Mouse (Mus musculus) myocyte (in vitro differentiated cells): ENCODE results near the gene Rheb. TPM values are rescaled to one million over a fixed set of nuclear protein-coding genes. Genes with fewer than 3 reads are reported as not detected.
"Not testable (repeated sequence)": the region's sequence is repeated elsewhere in the genome, so short reads cannot be mapped to it uniquely, and the experiment has no call there.

Experiments
- H3K27me3 ChIP-seq: one replicate; pipeline ENCODE4 v1.6.1; 2011; ENCODE audit not compliant: control insufficient read depth, insufficient read depth, insufficient read length
- H3K36me3 ChIP-seq: one replicate; pipeline ENCODE4 v1.6.1; 2011; ENCODE audit not compliant: control insufficient read depth, insufficient read depth
- H3K4me2 ChIP-seq: one replicate; pipeline ENCODE4 v1.6.1; 2011; ENCODE audit warnings: low read depth, control low read depth
- H3K4me3 ChIP-seq: one replicate; pipeline ENCODE4 v1.5.1; 2011; ENCODE audit warnings: mild to moderate bottlenecking, control low read depth, moderate library complexity
- H3K79me2 ChIP-seq: one replicate; pipeline ENCODE4 v1.6.1; 2011; ENCODE audit not compliant: control insufficient read depth, insufficient read depth
- H3ac ChIP-seq: one replicate; pipeline ENCODE4 v1.6.1; 2011; ENCODE audit not compliant: control insufficient read depth, insufficient read length
- CEBPB ChIP-seq: IDR thresholded peaks from 2 replicates; pipeline ENCODE4 v1.6.1; 2011; ENCODE audit warnings: mild to moderate bottlenecking, moderate library complexity; ENCODE audit not compliant: poor library complexity, insufficient read depth, severe bottlenecking
- E2F4 ChIP-seq: IDR thresholded peaks from one replicate; pipeline ENCODE4 v1.6.1; 2011; ENCODE audit warnings: mild to moderate bottlenecking, control low read depth, moderate library complexity; ENCODE audit not compliant: insufficient read depth
- MAX ChIP-seq: IDR thresholded peaks from one replicate; pipeline ENCODE4 v1.6.1; 2011; ENCODE audit warnings: low read depth, mild to moderate bottlenecking, control low read depth
- MYOD1 ChIP-seq, 3 experiments: IDR thresholded peaks; one replicate each; pipeline ENCODE4 v1.6.1; 2011; ENCODE audit warnings: control low read depth in 2 of 3, low read depth in 2 of 3, mild to moderate bottlenecking in 2 of 3, moderate library complexity in 1 of 3; ENCODE audit not compliant: insufficient read length in 2 of 3, control insufficient read depth in 1 of 3
- MYOG ChIP-seq, 3 experiments: IDR thresholded peaks; one replicate each; pipeline ENCODE4 v1.6.1; 2011; ENCODE audit warnings: control low read depth in 2 of 3, low read depth in 2 of 3, mild to moderate bottlenecking in 2 of 3; ENCODE audit not compliant: insufficient read length in 2 of 3, control insufficient read depth in 1 of 3, insufficient read depth in 1 of 3
- POLR2A ChIP-seq: IDR thresholded peaks from one replicate; pipeline ENCODE4 v1.6.1; 2011; ENCODE audit warnings: low read depth, mild to moderate bottlenecking, control low read depth, moderate library complexity; ENCODE audit not compliant: insufficient read length
- POLR2AphosphoS2 ChIP-seq: IDR thresholded peaks from one replicate; pipeline ENCODE4 v1.6.1; 2011; ENCODE audit warnings: low read depth, control low read depth; ENCODE audit not compliant: insufficient read length
- REST ChIP-seq: IDR thresholded peaks from one replicate; pipeline ENCODE4 v1.6.1; 2011; ENCODE audit warnings: mild to moderate bottlenecking, control low read depth, moderate library complexity; ENCODE audit not compliant: insufficient read depth, insufficient read length
- SRF ChIP-seq: IDR thresholded peaks from one replicate; pipeline ENCODE4 v1.6.1; 2011; ENCODE audit warnings: low read depth; ENCODE audit not compliant: control insufficient read depth, insufficient read length
- TCF12 ChIP-seq: IDR thresholded peaks from one replicate; pipeline ENCODE4 v1.6.1; 2011; ENCODE audit warnings: mild to moderate bottlenecking, control low read depth; ENCODE audit not compliant: poor library complexity, insufficient read depth, severe bottlenecking
- TCF3 ChIP-seq: IDR thresholded peaks from one replicate; pipeline ENCODE4 v1.6.1; 2011; ENCODE audit warnings: low read depth, control low read depth; ENCODE audit not compliant: insufficient read length
- USF1 ChIP-seq: IDR thresholded peaks from one replicate; pipeline ENCODE4 v1.6.1; 2011; ENCODE audit warnings: low read depth, mild to moderate bottlenecking, control low read depth, moderate library complexity
- polyA plus RNA-seq: library from polyadenylated mRNA; unstranded; fragments of >200 nt; fragmentation: generic; extraction: Trizol; gene quantifications from one replicate; pipeline ENCODE4 v1.2.1, GENCODE M21; 2012; ENCODE audit warnings: missing spikeins

The Rheb gene
- polyA plus RNA-seq, 1 experiment: 64.4 TPM

- H3K27me3 ChIP-seq: peaks cover 18% of the 10 kb centered on the region
- no peak overlapping the region for H3K4me2 ChIP-seq
Observed at GRCm38 (mm10) chr5:24778082-24778842, 64.2 kb downstream of the Rheb start.

DNA sequence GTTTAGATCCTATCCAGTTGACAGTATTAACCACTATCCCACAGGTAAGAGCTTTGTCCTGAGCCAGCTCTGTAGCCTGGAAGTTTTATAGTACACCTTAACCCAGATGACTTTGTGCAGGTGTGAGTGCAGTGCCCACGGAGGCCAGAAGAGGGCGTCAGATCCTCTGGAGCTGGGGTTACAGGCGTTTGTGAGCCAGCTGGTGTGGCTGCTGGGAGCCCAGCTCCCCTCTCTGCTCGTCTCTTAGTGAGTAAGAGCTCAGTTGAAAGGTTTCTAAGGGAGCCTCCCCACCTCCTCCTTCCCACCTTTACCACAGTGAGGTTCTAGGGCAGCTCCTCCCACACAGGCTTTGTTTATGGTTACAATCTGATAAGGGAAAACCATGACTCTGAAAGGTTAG, 65.7 kb downstream of the Rheb start:
- Histone ChIP-seq H3K27me3 (peaks cover 14% of the 10 kb centered on the region), H3ac (no peak overlapping the region), H3K79me2 (no peaks in the 10 kb centered on the region), H3K4me2 (no peak overlapping the region), H3K36me3 (no peaks in the 10 kb centered on the region), H3K4me3 (no peak overlapping the region)
- TF ChIP-seq MYOG (IDR thresholded peaks at IDR 0.05; ENCODE audit: control insufficient read depth in 1 of 3, insufficient read depth in 1 of 3, insufficient read length in 2 of 3, low read depth in 2 of 3) (no peak), POLR2A (no peak), MAX (no peak), TCF3 (no peak), SRF (no peak), CEBPB (no peak), REST (no peak), MYOD1 (IDR thresholded peaks at IDR 0.05; ENCODE audit: control insufficient read depth in 1 of 3, insufficient read length in 2 of 3, low read depth in 2 of 3) (no peak), POLR2AphosphoS2 (no peak), TCF12 (no peak)

More at GRCm38 (mm10) chr5:24778082-24778842, 64.2 kb downstream of the Rheb start:
- H3K4me3 ChIP-seq: no peak overlapping the region
- no peaks in the 10 kb centered on the region for H3K79me2 ChIP-seq
- H3K36me3 ChIP-seq: no peaks in the 10 kb centered on the region
- TF ChIP-seq MAX: no peak
- TF ChIP-seq CEBPB: no peak
- H3ac ChIP-seq: no peak overlapping the region

- H3K4me3 ChIP-seq, H3ac ChIP-seq, H3K36me3 ChIP-seq, H3K79me2 ChIP-seq, H3K4me2 ChIP-seq: not testable (repeated sequence)
- H3K27me3 ChIP-seq: peaks cover 14% of the 10 kb centered on the region
Observed at GRCm38 (mm10) chr5:24774549-24774948, 67.9 kb downstream of the Rheb start.

DNA sequence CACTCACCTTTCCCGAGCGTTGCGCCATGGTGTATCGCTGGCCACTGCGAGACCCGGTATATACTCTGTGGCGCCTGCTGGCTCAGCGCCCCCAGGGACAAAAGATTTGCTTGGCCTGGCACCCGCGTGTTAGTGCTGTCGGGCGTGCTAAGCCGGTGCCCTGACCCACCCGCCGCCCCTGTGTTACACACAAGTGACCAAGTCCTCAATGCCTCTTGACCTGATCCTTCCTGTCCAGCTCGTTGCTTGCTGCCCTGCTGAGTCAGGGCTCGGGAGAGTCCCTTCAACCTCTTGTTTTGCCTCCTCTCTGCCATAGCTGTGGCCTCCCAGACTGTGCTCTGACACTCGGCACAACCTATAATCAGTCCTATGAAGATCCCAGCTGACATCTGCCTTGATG, 84.6 kb downstream of the Rheb start, which contains the start of gene Crygn:
Gene Crygn (minus strand): TSS at position 193 of the 400 bp plus-strand sequence.
- H3K4me2 ChIP-seq: no peak within 1 kb of the TSS
- no peak for TF ChIP-seq MYOG (IDR thresholded peaks at IDR 0.05; ENCODE audit: control insufficient read depth in 1 of 3, insufficient read depth in 1 of 3, insufficient read length in 2 of 3, low read depth in 2 of 3)
- TF ChIP-seq CEBPB: no peak
- no peak for TF ChIP-seq POLR2AphosphoS2
- TF ChIP-seq TCF12: no peak
- no peak for TF ChIP-seq REST
- no peak for TF ChIP-seq USF1
- no peak for TF ChIP-seq E2F4
- no peak for TF ChIP-seq MAX
- no peak for TF ChIP-seq TCF3
- TF ChIP-seq SRF: no peak
- TF ChIP-seq POLR2A: no peak
- TF ChIP-seq MYOD1 (IDR thresholded peaks at IDR 0.05; ENCODE audit: control insufficient read depth in 1 of 3, insufficient read length in 2 of 3, low read depth in 2 of 3): no peak
- no peaks in the 10 kb centered on the region for H3K79me2 ChIP-seq
- H3K36me3 ChIP-seq: no peaks in the 10 kb centered on the region
- H3K27me3 ChIP-seq: peaks cover 8% of the 10 kb centered on the region
- no peak within 1 kb of the TSS for H3K4me3 ChIP-seq
- no peak within 1 kb of the TSS for H3ac ChIP-seq

- peaks cover 8% of the 10 kb centered on the region for H3K27me3 ChIP-seq
- no peaks in the 10 kb centered on the region for H3K79me2 ChIP-seq
- H3K36me3 ChIP-seq: no peaks in the 10 kb centered on the region
- no peak overlapping the region for H3ac ChIP-seq
- no peak overlapping the region for H3K4me2 ChIP-seq
- TF ChIP-seq TCF3 (no peak), CEBPB (no peak), E2F4 (no peak), MYOG (IDR thresholded peaks at IDR 0.05; ENCODE audit: control insufficient read depth in 1 of 3, insufficient read depth in 1 of 3, insufficient read length in 2 of 3, low read depth in 2 of 3) (no peak), USF1 (no peak), TCF12 (no peak), SRF (no peak), REST (no peak), MAX (no peak), POLR2A (no peak)
- H3K4me3 ChIP-seq: no peak overlapping the region
Observed at GRCm38 (mm10) chr5:24756931-24757330, 85.5 kb downstream of the Rheb start.

Other genes starting within 250 kb of the Rheb start
- 128 TPM for gene Smarcd3, start 218.2 kb downstream of the Rheb start, polyA plus RNA-seq
- 28.5 TPM for gene Nub1, start 157.1 kb downstream of the Rheb start, polyA plus RNA-seq
- gene Wdr86, start 111.9 kb downstream of the Rheb start, polyA plus RNA-seq: not detected
- gene Crygn, start 84.6 kb downstream of the Rheb start, polyA plus RNA-seq: not detected